Mouse (Mus musculus) brain, embryonic 18.5 days (tissue): ENCODE measurements at regions not wholly inside any gene's neighbourhood (a gene's known extent, or its start where the extent isn't known, plus 50 kb on each side); places are given as distances from the start of the nearest gene placed in this dataset.
A peak's percentile ranks its signal among the peaks of the same experiment; 100 is the strongest.

Experiments used
- DNase-seq: peaks from one replicate; pipeline ENCODE4 v3.0.0-alpha.2; 2012; ENCODE audit warnings: low read depth, low spot score

GRCm38 (mm10) chr9:6027272-6027671, 141.1 kb upstream of the Pdgfd start:
- no peak for DNase-seq

DNA sequence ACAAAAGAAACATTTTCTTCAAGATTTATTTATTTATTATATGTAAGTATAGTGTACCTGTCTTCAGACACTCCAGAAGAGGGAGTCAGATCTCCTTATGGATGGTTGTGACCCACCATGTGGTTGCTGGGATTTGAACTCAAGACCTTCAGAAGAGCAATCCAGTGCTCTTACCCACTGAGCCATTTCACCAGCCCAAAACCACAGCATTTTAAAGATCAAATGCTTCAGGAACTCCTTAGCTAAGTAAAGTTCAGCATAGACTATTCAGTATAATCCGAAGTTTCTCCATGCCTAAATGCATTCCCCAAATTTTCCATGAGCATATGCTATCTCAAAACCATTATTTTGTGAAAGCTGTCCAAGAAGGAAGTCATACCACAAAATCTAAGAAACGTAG, 102.0 kb upstream of the Pdgfd start:
- no peak for DNase-seq

GRCm38 (mm10) chr9:6067460-6067859, 100.9 kb upstream of the Pdgfd start:
- no peak for DNase-seq

- no peak for DNase-seq
These were observed 87.1 kb upstream of the Pdgfd start for GRCm38 (mm10) chr9:6081271-6081670.

- DNase-seq: no peak
These were observed 78.5 kb upstream of the Pdgfd start for GRCm38 (mm10) chr9:6089913-6090312.

DNA sequence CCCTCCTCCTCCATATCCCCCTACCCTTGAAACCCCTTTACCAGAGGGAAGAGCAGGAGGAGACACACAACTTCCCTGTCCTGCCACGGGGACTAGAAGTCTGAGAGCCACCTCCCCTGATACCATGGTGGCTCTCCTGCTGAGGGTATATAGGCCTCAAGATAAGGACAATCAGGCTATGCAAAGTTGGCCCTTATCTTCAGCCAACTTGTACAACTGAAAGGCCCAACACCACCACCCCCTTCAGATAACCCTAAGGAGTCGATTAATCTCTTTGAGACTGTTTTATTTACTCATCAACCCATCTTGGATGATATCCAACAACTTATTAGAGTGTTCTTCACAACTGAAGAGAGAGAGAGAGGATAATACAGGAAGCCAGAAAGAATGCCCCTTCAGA, 77.6 kb upstream of the Pdgfd start:
- no peak for DNase-seq

- peak; percentile 49 for DNase-seq
These were observed 60.3 kb upstream of the Pdgfd start for GRCm38 (mm10) chr9:6108093-6108492.
